Mouse (Mus musculus) left cerebral cortex, adult 18-20 months (tissue): Measurements from ENCODE around the gene Olfr160. TPM values are rescaled to one million over a fixed set of nuclear protein-coding genes. Genes with fewer than 3 reads are reported as not detected.

Source experiments
- total RNA-seq, 2 experiments: library from RNA; stranded (reverse); gene quantifications; 2 replicates each; pipeline ENCODE4 v1.2.3; 2021

Olfr160 gene
- total RNA-seq, 2 experiments from 2014 or later = not detected

Other genes with a start within 250 kb of the Olfr160 start
- 10 to 100 TPM; 14.0 to 23.0 TPM for gene Msantd2, start 226.9 kb downstream of the Olfr160 start, total RNA-seq
- gene Esam, start 188.2 kb downstream of the Olfr160 start, total RNA-seq = 10 to 100 TPM; 19.7 to 21.4 TPM
- gene Vsig2, start 177.0 kb downstream of the Olfr160 start, total RNA-seq = 1 to 10 TPM; 3.9 to 5.0 TPM
- 1,000 to 10,000 TPM; 1,653 to 1,729 TPM for gene Nrgn, start 163.3 kb downstream of the Olfr160 start, total RNA-seq
- gene Siae, start 160.6 kb downstream of the Olfr160 start, total RNA-seq = 10 to 100 TPM; 15.2 to 18.6 TPM
- 1 to 10 TPM; 1.7 to 1.8 TPM for gene Spa17, start 102.5 kb downstream of the Olfr160 start, total RNA-seq
- gene Tbrg1, start 58.9 kb downstream of the Olfr160 start, total RNA-seq = 10 to 100 TPM; 47.5 to 58.0 TPM
- gene Panx3, start 47.0 kb downstream of the Olfr160 start, total RNA-seq = not detected
- not detected for gene Olfr874, start 28.9 kb upstream of the Olfr160 start, total RNA-seq
- gene Olfr875, start 55.6 kb upstream of the Olfr160 start, total RNA-seq = not detected
- not detected for gene Olfr876, start 86.8 kb upstream of the Olfr160 start, total RNA-seq
- not detected for gene Olfr877, start 138.0 kb upstream of the Olfr160 start, total RNA-seq
- gene Olfr145, start 180.5 kb upstream of the Olfr160 start, total RNA-seq = not detected
- under 1 TPM in 1 of 2 experiments, not detected in 1; 0.09 TPM for gene Olfr878, start 201.6 kb upstream of the Olfr160 start, total RNA-seq